8 mouse cellular contexts compared by ENCODE assay signal in the genomic region with DNA sequence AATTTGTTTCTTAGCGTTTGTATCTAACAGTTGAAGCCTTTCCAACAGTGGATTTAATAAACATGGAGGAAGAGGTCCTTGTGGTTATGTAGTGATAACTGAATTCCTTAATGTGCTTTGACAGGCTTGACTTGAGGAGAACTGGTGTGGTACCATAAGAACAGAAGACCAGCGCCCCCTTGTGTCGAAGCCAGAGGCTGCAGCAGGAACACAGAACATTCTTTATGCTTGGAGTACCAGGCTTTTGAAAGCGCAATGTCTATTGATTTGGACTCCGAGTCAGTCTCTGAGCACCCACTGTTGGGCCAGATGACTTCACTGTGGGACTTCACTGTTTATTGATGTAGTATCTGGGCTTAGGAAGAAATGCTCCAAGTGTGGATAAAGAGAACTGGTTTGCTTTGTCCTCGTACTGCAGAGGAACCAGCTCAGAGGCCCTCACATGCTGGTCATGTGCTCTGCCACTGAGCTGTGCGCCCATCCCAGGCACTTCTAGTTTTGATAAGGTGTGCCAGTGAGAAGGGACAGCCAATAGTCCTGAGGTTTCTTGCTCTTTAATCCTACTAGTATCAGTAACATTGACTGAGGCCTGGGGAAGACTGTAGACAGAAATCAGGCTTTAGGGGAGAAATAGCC. TPM values are rescaled to one million over a fixed set of nuclear protein-coding genes. Genes with fewer than 3 reads are reported as not detected.
DNase-seq lines count a peak whose midpoint lies in the region; ATAC-seq and TF ChIP-seq lines count a peak whose summit lies in the region.

No protein-coding gene starts in this region.

- 32% methylated on average over 7 of the region's 7 CpGs for WGBS in forebrain, embryonic 13.5 days
- WGBS in lung, embryonic 14.5 days = 29% methylated on average over 7 of the region's 7 CpGs
- WGBS in thymus, adult 2 months = 43% methylated on average over 7 of the region's 7 CpGs

- peaks cover 6% of the 10 kb centered on the region for H3K4me1 ChIP-seq in E14TG2a.4 (replicated peaks; ENCODE audit: low read depth, low read length)
- H3K4me1 ChIP-seq in forebrain, embryonic 13.5 days = no peaks in the 10 kb centered on the region
- no peaks in the 10 kb centered on the region for H3K4me1 ChIP-seq in lung, embryonic 14.5 days (ENCODE audit: insufficient read depth)
- no peaks in the 10 kb centered on the region for H3K4me1 ChIP-seq in thymus, adult 2 months (replicated peaks; ENCODE audit: control insufficient read depth, insufficient read depth, low read length)

- no peak overlapping the region for H3K4me3 ChIP-seq in E14TG2a.4 (replicated peaks; ENCODE audit: low read length)
- H3K4me3 ChIP-seq in forebrain, embryonic 13.5 days = no peak overlapping the region
- H3K4me3 ChIP-seq in lung, embryonic 14.5 days (ENCODE audit: low read depth, low read length) = no peak overlapping the region
- no peak overlapping the region for H3K4me3 ChIP-seq in thymus, adult 2 months (ENCODE audit: control insufficient read depth, insufficient read depth, low read length)

- no peaks in the 10 kb centered on the region for H3K36me3 ChIP-seq in E14TG2a.4 (ENCODE audit: insufficient read depth, low read length)
- H3K36me3 ChIP-seq in forebrain, embryonic 13.5 days (ENCODE audit: poor library complexity, severe bottlenecking) = no peaks in the 10 kb centered on the region
- H3K36me3 ChIP-seq in lung, embryonic 14.5 days (ENCODE audit: insufficient read depth) = no peaks in the 10 kb centered on the region
- H3K36me3 ChIP-seq in thymus, adult 2 months (ENCODE audit: control insufficient read depth, insufficient read depth, low read length) = no peaks in the 10 kb centered on the region

- H3K27me3 ChIP-seq in E14TG2a.4 (ENCODE audit: insufficient read depth, low read length) = no peaks in the 10 kb centered on the region
- no peaks in the 10 kb centered on the region for H3K27me3 ChIP-seq in forebrain, embryonic 13.5 days
- no peaks in the 10 kb centered on the region for H3K27me3 ChIP-seq in lung, embryonic 14.5 days (ENCODE audit: insufficient read depth, low read length)
- H3K27me3 ChIP-seq in thymus, adult 2 months (ENCODE audit: control insufficient read depth, insufficient read depth, low read length) = no peaks in the 10 kb centered on the region

- ATAC-seq in forebrain, embryonic 13.5 days = peak; percentile 79
- ATAC-seq in lung, embryonic 14.5 days (ENCODE audit: insufficient read depth) = peak; percentile 78; the same call in 1 of the 2 replicates

- TF ChIP-seq CTCF in E14TG2a.4 (conservative IDR thresholded peaks at IDR 0.05; ENCODE audit: low read length) = peak; percentile 86
- peak; percentile 93 for TF ChIP-seq CTCF in lung, embryonic 14.5 days (IDR thresholded peaks at IDR 0.05; ENCODE audit: low read depth)
- TF ChIP-seq CTCF in thymus, adult 2 months (IDR thresholded peaks at IDR 0.05; ENCODE audit: borderline replicate concordance, control insufficient read depth, extremely low read depth, insufficient read depth, low read length, poor library complexity) = no peak

- no peak overlapping the region for H3K9ac ChIP-seq in forebrain, embryonic 13.5 days
- H3K9ac ChIP-seq in lung, embryonic 14.5 days = no peak overlapping the region

- peak; percentile 72 for DNase-seq in brain, embryonic 18.5 days (ENCODE audit: low read depth, low spot score)
- DNase-seq in heart, postnatal 4 days = peak; percentile 93
- DNase-seq in layer of hippocampus, adult 8-10 months (ENCODE audit: low spot score in 2 of 2) = peak; percentile 91 to 98
- DNase-seq in lung, embryonic 14.5 days = peak; percentile 96
- DNase-seq in ovary, postnatal 10 days (ENCODE audit: low spot score) = peak; percentile 73
- peak; percentile 85 for DNase-seq in thymus, adult 2 months

- no peak for TF ChIP-seq POLR2A in thymus, adult 2 months (IDR thresholded peaks at IDR 0.05; ENCODE audit: control insufficient read depth, extremely low read depth, insufficient read depth, low read length, poor library complexity)

- H3K27ac ChIP-seq in forebrain, embryonic 13.5 days = no peak overlapping the region
- H3K27ac ChIP-seq in lung, embryonic 14.5 days (ENCODE audit: low read depth) = no peak overlapping the region
- no peak overlapping the region for H3K27ac ChIP-seq in thymus, adult 2 months (ENCODE audit: control insufficient read depth, insufficient read depth, low read length)

- no peak overlapping the region for H3K4me2 ChIP-seq in forebrain, embryonic 13.5 days
- H3K4me2 ChIP-seq in lung, embryonic 14.5 days = no peak overlapping the region

- H3K9me3 ChIP-seq in E14TG2a.4 (ENCODE audit: low read length) = peaks cover 35% of the 10 kb centered on the region
- no peaks in the 10 kb centered on the region for H3K9me3 ChIP-seq in forebrain, embryonic 13.5 days (replicated peaks)
- H3K9me3 ChIP-seq in lung, embryonic 14.5 days (ENCODE audit: low read depth, low read length) = no peaks in the 10 kb centered on the region

RNA-seq across cellular contexts. Expression of a gene that starts 7.8 kb away (rescaled TPM):
- polyA plus RNA-seq in forebrain, embryonic 13.5 days (2015; fragmentation: Nextera tagmentation; extraction: Ambion mirVana) = 206 and 214 TPM in 2 replicates
- total RNA-seq in heart, postnatal 4 days (2021) = 10 to 100 TPM; 46.6 to 54.2 TPM
- total RNA-seq in layer of hippocampus, adult 8-10 months (2022) = 10 to 100 TPM; 14.0 to 21.6 (median 19.3) TPM
- polyA plus RNA-seq in lung, embryonic 14.5 days (2014; fragmentation: Nextera tagmentation; extraction: Ambion mirVana) = 196 and 199 TPM in 2 replicates
- 33.9 and 35.3 TPM in 2 replicates for polyA plus RNA-seq in thymus, adult 2 months (2012; rRNA removed)

RNA-seq across cellular contexts. Expression of a gene that starts 38.4 kb away (rescaled TPM):
- polyA plus RNA-seq in forebrain, embryonic 13.5 days (2015; fragmentation: Nextera tagmentation; extraction: Ambion mirVana) = 330 and 338 TPM in 2 replicates
- total RNA-seq in heart, postnatal 4 days (2021) = 100 to 1,000 TPM; 562 to 570 TPM
- total RNA-seq in layer of hippocampus, adult 8-10 months (2022) = 100 to 1,000 TPM; 181 to 204 (median 197) TPM
- 304 TPM in 2 replicates for polyA plus RNA-seq in lung, embryonic 14.5 days (2014; fragmentation: Nextera tagmentation; extraction: Ambion mirVana)
- polyA plus RNA-seq in thymus, adult 2 months (2012; rRNA removed) = 174 and 220 TPM in 2 replicates

RNA-seq across cellular contexts. Expression of a gene that starts 39.1 kb away (rescaled TPM):
- 37.3 and 39.0 TPM in 2 replicates for polyA plus RNA-seq in forebrain, embryonic 13.5 days (2015; fragmentation: Nextera tagmentation; extraction: Ambion mirVana)
- 10 to 100 TPM; 36.9 to 45.3 TPM for total RNA-seq in heart, postnatal 4 days (2021)
- 10 to 100 TPM; 15.2 to 24.7 (median 22.4) TPM for total RNA-seq in layer of hippocampus, adult 8-10 months (2022)
- 35.8 and 38.1 TPM in 2 replicates for polyA plus RNA-seq in lung, embryonic 14.5 days (2014; fragmentation: Nextera tagmentation; extraction: Ambion mirVana)
- 2.0 and 3.0 TPM in 2 replicates for polyA plus RNA-seq in thymus, adult 2 months (2012; rRNA removed)
